In the genomic region with DNA sequence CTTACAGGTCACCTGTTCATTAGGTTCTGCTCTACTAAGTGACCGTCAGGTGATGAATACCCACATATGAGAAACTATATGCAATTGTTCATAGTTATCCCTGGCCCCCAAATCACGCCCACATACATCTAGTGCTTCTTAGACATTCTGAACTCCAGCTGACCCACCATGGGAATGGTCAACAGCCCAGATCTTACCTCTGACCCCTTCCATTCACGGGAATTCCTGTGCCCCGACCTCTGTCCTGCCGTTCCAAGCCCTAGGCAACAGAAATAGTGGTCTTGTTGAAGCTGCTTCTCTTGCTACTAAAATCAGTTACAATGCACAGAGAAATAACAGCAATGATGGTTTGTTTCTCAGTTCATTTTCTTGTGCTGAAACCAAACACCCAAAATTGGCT, we compare ENCODE assay signal across 35 mouse cellular contexts.
"Had no signal": no experiment of that assay in that cellular context is flagged by ENCODE, and none has a peak within 500 bp of the region (broad histone marks: within the 10 kb centered on the region; RNA-seq: fewer than 3 reads in every experiment).

No protein-coding gene starts in this region.

- H3K27ac ChIP-seq: heart, embryonic 13.5 days; heart, embryonic 15.5 days; hindbrain, embryonic 10.5 days; hindbrain, embryonic 12.5 days; hindbrain, embryonic 13.5 days; hindbrain, embryonic 14.5 days; hindbrain, embryonic 15.5 days; hindbrain, postnatal 0 days; intestine, embryonic 15.5 days; kidney, embryonic 15.5 days; kidney, postnatal 0 days; layer of hippocampus, adult 2 months; left cerebral cortex, adult 2 months had no signal

- H3K9ac ChIP-seq: heart, embryonic 12.5 days; heart, embryonic 13.5 days; heart, embryonic 15.5 days; hindbrain, embryonic 12.5 days; hindbrain, embryonic 13.5 days; hindbrain, embryonic 14.5 days; hindbrain, embryonic 15.5 days; intestine, embryonic 15.5 days; kidney, embryonic 15.5 days had no signal

- H3K9me3 ChIP-seq: heart, embryonic 12.5 days; heart, embryonic 13.5 days; heart, embryonic 15.5 days; hindbrain, embryonic 10.5 days; hindbrain, embryonic 12.5 days; hindbrain, embryonic 13.5 days; hindbrain, embryonic 15.5 days; intestine, embryonic 15.5 days; kidney, embryonic 15.5 days had no signal

- H3K36me3 ChIP-seq: hindbrain, embryonic 10.5 days; intestine, embryonic 15.5 days; kidney, embryonic 15.5 days had no signal

- ATAC-seq: hindbrain, embryonic 16.5 days; hindbrain, postnatal 0 days; inflammation-experienced regulatory T-cells, adult 6 months; intestine, embryonic 16.5 days; intestine, postnatal 0 days had no signal

- H3K4me1 ChIP-seq: heart, embryonic 12.5 days; heart, embryonic 13.5 days; heart, embryonic 15.5 days; hindbrain, embryonic 12.5 days; hindbrain, embryonic 13.5 days; hindbrain, embryonic 15.5 days; intestine, embryonic 15.5 days; kidney, embryonic 15.5 days had no signal

- H3K4me3 ChIP-seq: heart, embryonic 12.5 days; heart, embryonic 13.5 days; heart, embryonic 15.5 days; hindbrain, embryonic 10.5 days; hindbrain, embryonic 12.5 days; hindbrain, embryonic 13.5 days; hindbrain, embryonic 15.5 days; intestine, embryonic 15.5 days; kidney, embryonic 15.5 days; layer of hippocampus, adult 2 months; left cerebral cortex, adult 2 months had no signal

- H3K4me2 ChIP-seq: heart, embryonic 11.5 days; heart, embryonic 12.5 days; heart, embryonic 13.5 days; heart, embryonic 15.5 days; hindbrain, embryonic 12.5 days; hindbrain, embryonic 13.5 days; hindbrain, embryonic 14.5 days; hindbrain, embryonic 15.5 days; intestine, embryonic 15.5 days; kidney, embryonic 15.5 days had no signal

- H3K27me3 ChIP-seq: heart, embryonic 12.5 days; heart, embryonic 13.5 days; heart, embryonic 15.5 days; hindbrain, embryonic 12.5 days; hindbrain, embryonic 13.5 days; hindbrain, embryonic 15.5 days; intestine, embryonic 15.5 days; kidney, embryonic 15.5 days had no signal

- DNase-seq: heart, postnatal 10 days; heart, postnatal 14 days; heart, postnatal 36 days; heart, postnatal 4 days; kidney, adult 11 months; kidney, adult 18-20 months; kidney, adult 2 months; kidney, adult 8-10 months; kidney, adult 9 months; kidney, postnatal 10 days; kidney, postnatal 14 days; kidney, postnatal 25 days; kidney, postnatal 36 days; kidney, postnatal 4 days; layer of hippocampus, adult 9-11 months; layer of hippocampus, postnatal 36 days had no signal
